Mouse (Mus musculus) c-Kit-positive CD71-positive TER-119-negative erythroid progenitor cells, embryonic 14.5 days (primary cell): Measurements from ENCODE around the gene Cyp26a1.

ENCODE experiments used
- DNase-seq: peaks from one replicate; pipeline ENCODE4 v3.0.0-alpha.2; 2013; ENCODE audit warnings: low read depth

The Cyp26a1 gene

DNA sequence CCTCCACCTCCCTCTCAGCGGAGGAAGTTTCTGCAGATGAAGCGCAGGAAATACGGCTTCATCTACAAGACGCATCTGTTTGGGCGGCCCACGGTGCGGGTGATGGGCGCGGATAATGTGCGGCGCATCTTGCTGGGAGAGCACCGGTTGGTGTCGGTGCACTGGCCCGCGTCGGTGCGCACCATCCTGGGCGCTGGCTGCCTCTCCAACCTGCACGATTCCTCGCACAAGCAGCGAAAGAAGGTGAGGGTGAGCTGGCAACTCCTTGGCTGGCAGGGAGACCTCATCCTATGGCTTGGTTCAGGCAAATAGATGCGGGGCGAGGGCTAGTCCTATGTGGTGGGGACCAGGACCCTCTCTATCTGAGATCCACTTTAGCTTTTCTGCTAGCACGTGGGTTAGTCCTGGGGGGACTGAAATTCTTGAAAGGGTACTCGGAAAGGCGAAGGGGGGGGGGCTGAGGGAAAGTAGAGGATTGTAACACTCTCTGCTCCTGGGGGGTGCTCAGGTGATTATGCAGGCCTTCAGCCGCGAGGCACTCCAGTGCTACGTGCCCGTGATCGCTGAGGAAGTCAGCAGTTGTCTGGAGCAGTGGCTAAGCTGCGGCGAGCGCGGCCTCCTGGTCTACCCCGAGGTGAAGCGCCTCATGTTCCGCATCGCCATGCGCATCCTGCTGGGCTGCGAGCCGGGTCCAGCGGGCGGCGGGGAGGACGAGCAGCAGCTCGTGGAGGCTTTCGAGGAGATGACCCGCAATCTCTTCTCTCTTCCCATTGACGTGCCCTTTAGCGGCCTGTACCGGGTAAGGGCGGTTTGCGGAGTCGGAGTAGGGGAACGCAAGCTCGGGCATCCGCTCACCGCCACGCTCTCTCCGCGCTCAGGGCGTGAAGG is 919 bp downstream of the Cyp26a1 start:
- no peak for DNase-seq

DNA sequence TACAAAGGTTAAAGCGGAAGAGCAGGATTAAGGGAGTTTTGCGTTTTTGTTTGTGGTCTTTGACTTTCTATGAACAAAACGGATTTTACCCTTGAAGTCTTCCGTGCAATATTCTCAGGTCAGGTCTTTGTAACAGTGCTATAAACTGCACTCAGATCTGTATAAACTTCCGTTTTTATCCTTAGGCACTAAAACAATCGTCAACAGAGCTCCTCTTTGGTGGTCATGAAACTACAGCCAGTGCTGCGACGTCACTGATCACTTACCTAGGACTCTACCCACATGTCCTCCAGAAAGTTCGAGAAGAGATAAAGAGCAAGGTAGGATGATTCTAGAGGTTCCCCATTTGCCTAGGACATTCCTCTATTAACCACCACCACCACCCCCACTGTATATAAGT is 2.1 kb downstream of the Cyp26a1 start:
- DNase-seq, result no peak

DNA sequence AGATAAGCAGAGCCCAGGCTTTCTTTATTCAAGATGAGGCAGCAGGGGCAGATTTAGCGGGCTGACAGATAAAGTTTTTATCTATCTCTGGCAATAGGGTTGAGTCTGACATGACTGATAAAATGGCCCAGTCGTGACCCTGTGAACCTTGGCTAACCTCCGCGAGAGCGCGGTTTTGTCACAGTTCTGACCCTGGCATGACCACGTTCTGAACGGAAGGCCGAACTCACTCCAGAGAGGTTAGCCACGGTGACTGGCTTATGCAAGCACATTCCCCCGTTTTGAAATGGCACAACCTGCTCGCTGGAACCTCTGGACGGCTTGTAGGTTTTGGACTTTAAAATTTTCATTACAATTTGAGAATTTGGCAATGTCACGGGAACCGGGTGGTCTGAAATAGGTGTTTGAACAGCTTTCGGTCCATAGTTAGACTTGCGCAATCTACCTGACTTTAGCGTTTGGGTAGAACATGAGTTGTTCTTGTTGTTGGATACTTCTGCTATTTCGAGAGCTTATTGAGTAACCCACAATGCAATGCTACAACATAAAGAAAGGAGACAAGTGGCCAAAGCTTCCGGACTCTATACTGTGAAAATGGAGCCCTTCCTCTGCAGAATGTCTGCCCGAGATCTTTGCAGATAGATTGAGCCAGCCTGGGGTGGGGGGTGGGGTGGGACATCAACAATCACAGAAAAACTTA is 4.9 kb downstream of the Cyp26a1 start:
- DNase-seq, result no peak

DNA sequence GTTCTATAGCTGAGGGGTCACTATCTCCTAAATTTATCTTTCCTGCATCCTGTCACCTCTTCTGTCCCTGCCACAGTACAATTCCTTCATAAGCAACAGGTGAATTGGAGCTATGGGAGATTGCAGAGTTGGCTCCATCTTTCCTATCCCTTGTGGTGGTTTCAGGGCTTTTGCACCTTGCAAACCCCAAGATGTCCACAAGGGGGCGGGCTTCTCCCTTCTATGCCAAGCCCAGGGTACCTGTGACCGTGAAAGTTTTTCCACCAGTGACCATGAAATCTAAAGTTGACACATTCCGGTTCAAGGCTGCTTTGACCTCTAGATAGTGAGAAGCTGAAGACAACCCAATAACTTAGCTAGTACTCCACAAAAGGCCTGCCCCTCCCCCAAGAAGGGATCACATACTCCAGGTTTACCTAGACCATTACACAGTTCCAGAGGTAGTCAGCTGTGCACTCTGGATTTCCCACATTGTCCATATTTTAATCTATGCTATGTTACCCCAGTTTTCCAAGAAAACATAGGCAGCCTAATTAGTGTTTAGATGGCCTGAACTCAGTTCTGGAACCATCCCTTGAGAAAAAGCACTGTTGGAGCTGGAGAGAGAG is 6.4 kb downstream of the Cyp26a1 start:
- DNase-seq, result peak; percentile 40

DNA sequence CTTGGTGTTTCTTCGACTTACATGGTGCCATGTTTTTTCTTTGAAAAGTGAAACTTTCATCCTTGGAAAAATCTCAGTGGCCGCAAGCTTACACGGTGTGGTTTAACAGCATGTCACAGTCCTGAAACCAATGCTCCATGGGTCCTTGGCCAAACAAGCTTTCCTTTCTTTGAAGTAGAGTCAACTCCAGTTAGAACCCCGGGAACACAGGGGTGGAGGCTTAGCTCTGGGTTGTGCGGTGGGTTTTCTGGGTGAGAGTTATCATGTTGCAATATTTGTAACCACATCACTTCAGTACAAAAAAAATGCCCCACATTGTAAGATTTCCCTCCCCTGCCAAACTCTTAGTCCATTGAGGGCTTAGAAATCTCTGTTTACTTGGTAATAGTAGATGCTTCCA is 8.1 kb downstream of the Cyp26a1 start:
- no peak for DNase-seq

DNA sequence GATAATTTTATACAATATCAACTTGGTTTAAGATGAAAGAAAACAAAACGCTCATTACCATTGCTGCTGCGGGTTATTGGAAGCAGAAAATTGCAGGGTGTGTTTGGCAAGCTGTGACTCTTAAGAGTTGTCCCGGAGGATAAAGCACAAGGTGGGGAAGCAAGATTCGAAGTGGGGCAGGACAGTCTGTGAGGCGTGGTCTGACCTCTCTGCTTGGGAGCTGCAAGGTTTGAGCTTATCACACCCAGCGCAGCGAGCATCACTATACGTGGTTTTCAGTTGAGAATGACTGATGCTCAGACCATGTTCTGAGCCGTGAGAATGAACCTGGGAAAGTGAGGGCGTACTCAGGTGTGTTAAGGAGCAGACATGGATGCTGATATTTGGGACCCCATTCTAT is 17.1 kb downstream of the Cyp26a1 start:
- peak; percentile 33 for DNase-seq

DNA sequence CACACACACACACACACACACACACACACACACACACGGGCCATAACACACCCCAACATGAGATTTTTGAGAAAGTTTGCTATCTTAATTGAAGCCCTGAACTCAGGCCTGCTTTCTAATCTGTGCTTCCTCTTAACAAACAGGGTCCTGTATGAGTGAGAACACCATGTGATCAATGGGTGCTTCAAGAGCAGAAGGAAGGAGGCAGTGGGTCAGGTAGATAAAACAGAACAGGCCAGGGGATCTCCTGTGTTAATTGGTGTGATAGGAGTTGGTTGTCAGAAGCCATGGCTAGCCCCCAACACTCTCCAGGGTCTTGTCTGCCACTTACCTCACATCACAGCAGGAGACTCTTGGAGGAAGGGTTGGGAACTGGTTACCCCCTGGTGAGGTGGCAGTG is 18.4 kb downstream of the Cyp26a1 start:
- DNase-seq, result no peak

DNA sequence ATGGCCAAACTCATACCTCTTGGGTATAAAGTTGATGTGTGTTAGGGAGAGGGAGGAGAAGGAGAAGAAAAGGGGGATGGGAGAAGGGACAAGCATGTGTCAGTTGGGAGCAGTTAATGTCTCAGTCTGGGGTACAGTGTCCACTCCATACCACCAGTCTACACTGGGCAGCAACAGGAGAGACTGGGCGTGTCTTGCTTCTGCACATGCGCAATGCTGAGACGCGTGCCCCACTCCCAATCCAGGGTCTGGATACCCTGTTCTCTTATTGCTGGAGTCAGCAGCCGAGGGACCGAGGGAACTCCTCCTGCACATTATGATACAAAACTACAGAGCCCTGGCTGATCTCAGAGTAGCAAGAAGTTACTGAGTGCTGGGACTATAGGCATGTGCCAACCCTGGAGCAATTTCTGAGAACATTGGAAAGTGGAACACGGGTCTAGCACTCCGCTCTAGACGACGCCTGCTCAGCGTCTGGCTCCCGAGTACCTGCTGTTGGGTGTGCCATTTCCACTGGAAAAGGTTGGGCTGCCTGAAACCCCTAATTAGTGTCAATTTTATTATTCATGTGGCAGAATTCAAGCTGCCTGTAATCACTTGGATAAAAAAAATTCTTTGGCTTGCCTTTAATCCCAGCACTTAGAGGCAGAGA is 19.1 kb downstream of the Cyp26a1 start:
- DNase-seq, result no peak

DNA sequence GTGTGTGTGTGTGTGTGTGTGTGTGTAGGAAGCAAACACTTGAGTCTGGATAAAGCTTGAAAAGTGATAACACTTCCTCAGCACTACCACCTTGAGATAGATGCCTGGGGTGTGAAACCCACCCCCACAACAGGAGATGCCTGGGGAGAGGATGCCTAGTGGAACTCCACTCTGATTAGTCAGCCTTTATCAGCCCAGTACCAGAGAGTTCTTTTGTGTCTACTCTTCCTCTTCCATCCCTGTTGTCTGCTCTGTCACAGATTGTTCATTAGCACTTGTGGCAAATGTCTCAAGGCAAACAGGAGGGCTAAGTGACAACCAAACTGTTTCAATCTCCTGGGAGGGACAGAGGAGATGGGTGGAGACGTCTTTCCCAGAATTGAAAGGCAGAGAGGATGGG is 21.6 kb downstream of the Cyp26a1 start:
- DNase-seq, result no peak

DNA sequence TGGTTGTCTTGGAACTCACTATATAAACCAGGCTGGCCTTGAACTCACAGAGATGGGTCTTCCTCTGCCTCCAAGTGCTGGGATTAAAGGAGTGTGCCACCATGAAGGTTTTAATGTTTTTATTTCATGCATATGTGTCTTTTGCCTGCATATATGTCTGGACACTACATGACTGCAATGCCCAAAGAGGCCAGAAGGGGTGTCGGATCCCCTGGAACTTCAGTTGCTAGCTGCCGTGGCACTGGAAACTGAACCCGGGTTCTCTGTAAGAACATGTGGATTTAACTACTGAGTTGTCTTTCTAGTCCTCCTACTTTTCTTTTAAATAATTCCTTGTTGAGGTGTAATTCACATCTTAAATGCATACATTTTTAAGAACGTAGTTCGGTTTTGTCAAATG is 27.0 kb downstream of the Cyp26a1 start:
- no peak for DNase-seq

DNA sequence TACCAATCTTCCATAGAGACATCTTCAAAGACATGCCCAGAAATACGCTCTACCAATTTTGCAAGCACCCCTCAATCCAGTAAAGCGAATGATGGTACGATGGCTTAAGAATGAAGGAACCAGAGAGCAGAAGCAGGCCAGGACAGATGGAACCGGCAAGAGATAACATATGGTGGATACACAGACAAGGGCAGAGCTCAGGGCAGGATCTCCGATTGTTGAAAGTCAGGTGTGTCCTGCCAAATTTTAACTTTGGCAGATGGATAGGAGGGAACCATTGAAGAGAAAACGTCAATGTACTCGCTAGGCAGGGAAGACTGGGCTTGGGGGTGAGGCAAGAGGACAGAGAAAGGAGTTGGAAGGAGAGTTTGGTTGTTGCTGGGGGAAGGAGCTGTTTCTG is 29.0 kb downstream of the Cyp26a1 start:
- no peak for DNase-seq

DNA sequence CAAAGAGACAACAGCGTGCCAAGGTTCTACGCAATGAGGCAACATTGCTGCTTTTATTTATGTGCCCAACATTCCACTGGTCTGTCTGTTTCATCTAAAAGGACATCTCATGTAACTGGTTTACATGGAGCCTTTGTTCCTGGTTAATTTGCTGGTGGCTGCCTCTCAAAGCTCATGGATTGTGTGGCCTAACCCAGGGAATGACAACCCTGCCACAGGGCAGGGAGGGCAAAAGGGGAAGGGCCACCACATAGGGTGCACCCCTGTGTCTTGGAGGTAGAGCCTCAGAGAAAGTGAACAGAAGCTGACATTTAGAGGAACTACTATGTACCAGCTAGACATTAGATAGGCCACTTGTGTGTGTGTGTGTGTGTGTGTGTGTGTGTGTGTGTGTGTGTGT is 29.8 kb downstream of the Cyp26a1 start:
- no peak for DNase-seq

DNA sequence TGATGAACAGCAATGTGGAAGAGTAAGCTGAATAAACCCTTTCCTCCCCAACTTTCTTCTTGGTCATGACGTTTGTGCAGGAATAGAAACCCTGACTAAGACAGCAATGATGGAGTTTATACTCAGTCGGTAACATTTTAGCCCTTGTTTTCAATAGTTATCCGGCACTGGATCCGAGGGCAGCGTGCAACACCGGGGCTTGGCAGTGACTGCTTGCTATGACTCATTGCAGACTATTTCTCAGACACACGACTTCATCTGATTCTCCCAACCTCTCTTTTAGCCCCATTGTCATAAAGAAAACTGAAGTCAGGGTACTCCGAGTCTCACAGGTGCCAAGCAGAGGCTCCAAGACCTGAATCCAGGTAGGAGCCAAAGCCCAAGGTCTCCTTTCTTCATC is 37.8 kb downstream of the Cyp26a1 start:
- DNase-seq, result no peak

DNA sequence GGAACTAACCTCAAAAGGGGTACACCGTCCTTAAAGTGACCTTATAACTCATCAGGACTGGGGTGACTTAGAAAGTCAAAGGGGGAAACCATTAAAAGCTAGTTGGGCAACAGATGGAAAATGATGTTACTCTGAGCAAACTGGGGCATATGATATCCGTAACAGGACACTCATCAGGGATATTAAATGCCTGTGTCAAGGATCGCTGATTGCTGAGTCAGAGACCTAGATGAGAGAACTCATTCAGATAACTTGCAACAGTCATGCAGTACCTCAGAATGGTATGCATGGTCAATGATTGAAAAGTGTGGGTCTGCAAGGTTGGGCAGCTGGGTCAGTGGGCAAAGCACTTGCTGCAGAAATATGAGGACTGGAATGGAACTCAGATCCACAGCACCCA is 41.0 kb downstream of the Cyp26a1 start:
- DNase-seq, result no peak

DNA sequence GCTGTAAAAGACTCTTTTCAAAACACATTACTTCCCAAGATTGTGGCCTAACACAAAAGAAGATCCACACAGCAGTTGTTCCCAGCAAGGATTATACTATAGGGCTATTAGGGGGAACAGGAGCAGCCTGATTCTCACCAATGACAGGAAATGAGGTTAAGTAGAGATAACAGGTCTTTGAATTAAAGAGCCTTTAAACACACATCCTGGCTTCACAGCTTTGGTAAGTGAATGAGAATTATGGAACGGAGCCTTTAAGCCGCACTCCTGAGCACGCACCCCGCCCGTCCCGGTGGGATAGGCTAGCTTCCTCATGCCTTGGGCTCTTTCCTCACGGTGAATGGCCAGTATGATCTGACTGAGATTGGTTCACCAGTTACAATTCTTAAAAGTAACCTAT is 42.4 kb downstream of the Cyp26a1 start:
- no peak for DNase-seq
